In genomic region chr12:116062194-116062583, GRCm38 (mm10) we compare ENCODE assay signal across 12 mouse cellular contexts. TPM values are rescaled to one million over a fixed set of nuclear protein-coding genes. Genes with fewer than 3 reads are reported as not detected.
"Had no signal": no experiment of that assay in that cellular context is flagged by ENCODE, and none has a peak within 500 bp of the region (broad histone marks: within the 10 kb centered on the region; RNA-seq: fewer than 3 reads in every experiment).

No protein-coding gene starts in this region.

- H3K27ac ChIP-seq: kidney, embryonic 15.5 days; limb, embryonic 13.5 days; liver, embryonic 14.5 days; neural tube, embryonic 13.5 days; stomach, embryonic 15.5 days had no signal

- H3K4me1 ChIP-seq: kidney, embryonic 15.5 days; limb, embryonic 13.5 days; neural tube, embryonic 13.5 days; stomach, embryonic 15.5 days had no signal

- H3K27me3 ChIP-seq: kidney, embryonic 15.5 days; limb, embryonic 13.5 days; neural tube, embryonic 13.5 days; stomach, embryonic 15.5 days had no signal

- H3K9ac ChIP-seq: kidney, embryonic 15.5 days; limb, embryonic 13.5 days; liver, embryonic 14.5 days; neural tube, embryonic 13.5 days; stomach, embryonic 15.5 days had no signal

- H3K4me3 ChIP-seq: kidney, embryonic 15.5 days; limb, embryonic 13.5 days; neural tube, embryonic 13.5 days; stomach, embryonic 15.5 days had no signal

- H3K4me2 ChIP-seq: kidney, embryonic 15.5 days; limb, embryonic 13.5 days; neural tube, embryonic 13.5 days; stomach, embryonic 15.5 days had no signal

- DNase-seq: kidney, postnatal 14 days; left cerebral cortex, postnatal 4 days; lung, adult 18-20 months; right cerebral cortex, postnatal 14 days; thymus, adult 2 months; thymus, postnatal 25 days had no signal

RNA-seq across cellular contexts. Expression of gene Vipr2, which starts 15.3 kb away (rescaled TPM):
- polyA plus RNA-seq: liver, adult 2 months had no signal
